Mouse (Mus musculus) liver, embryonic 13.5 days (tissue): Measurements from ENCODE around the gene Rin1. TPM values are rescaled to one million over a fixed set of nuclear protein-coding genes. Genes with fewer than 3 reads are reported as not detected.
A peak's percentile ranks its signal among the peaks of the same experiment; 100 is the strongest.
"Not testable (repeated sequence)": the region's sequence is repeated elsewhere in the genome, so short reads cannot be mapped to it uniquely, and the experiment has no call there.

Experiments used
- ATAC-seq: fragments of 200-750 bp; cut with Nextera tagmentation; 2 replicates; pipeline ENCODE4 v1.8.0; 2017; ENCODE audit warnings: low read depth, mild to moderate bottlenecking, moderate number of reproducible peaks, moderate library complexity
- DNase-seq: peaks from one replicate; pipeline ENCODE4 v3.0.0; 2022
- H3K27ac ChIP-seq: fragments of 300-500 bp; sonication (generic); 2 replicates; pipeline ENCODE4 v1.5.1; 2015; ENCODE audit warnings: moderate library complexity, mild to moderate bottlenecking, inconsistent platforms
- H3K27me3 ChIP-seq: fragments of 300-500 bp; sonication (generic); 2 replicates; pipeline ENCODE4 v1.6.1; 2015; ENCODE audit warnings: mild to moderate bottlenecking, inconsistent platforms
- H3K36me3 ChIP-seq: fragments of 300-500 bp; sonication (generic); 2 replicates; pipeline ENCODE4 v1.6.1; 2015; ENCODE audit warnings: mild to moderate bottlenecking, inconsistent platforms
- H3K4me1 ChIP-seq: fragments of 300-500 bp; sonication (generic); replicated peaks from 2 replicates; pipeline ENCODE4 v1.6.1; 2015; ENCODE audit warnings: inconsistent platforms
- H3K4me2 ChIP-seq: fragments of 300-500 bp; sonication (generic); 2 replicates; pipeline ENCODE4 v1.6.1; 2015; ENCODE audit warnings: inconsistent platforms, mild to moderate bottlenecking, moderate library complexity
- H3K4me3 ChIP-seq: fragments of 300-500 bp; sonication (generic); replicated peaks from 2 replicates; pipeline ENCODE4 v1.5.1; 2015; ENCODE audit warnings: mild to moderate bottlenecking, inconsistent platforms
- H3K9ac ChIP-seq: fragments of 300-500 bp; sonication (generic); 2 replicates; pipeline ENCODE4 v1.6.1; 2015; ENCODE audit warnings: mild to moderate bottlenecking, inconsistent platforms
- H3K9me3 ChIP-seq: fragments of 300-500 bp; sonication (generic); replicated peaks from 2 replicates; pipeline ENCODE4 v1.6.1; 2016; ENCODE audit warnings: inconsistent platforms
- WGBS: fragments of 180-500 bp; shearing (Covaris S2); methylation state at CpG from one replicate; pipeline ENCODE4 v1.1.7; 2015; ENCODE audit not compliant: insufficient replicate concordance; 5-methylcytosine and 5-hydroxymethylcytosine counted together
- polyA plus RNA-seq: library from polyadenylated mRNA; unstranded; fragments of >200 nt; fragmentation: Nextera tagmentation; extraction: Ambion mirVana; gene quantifications from 2 replicates; pipeline ENCODE4 v1.2.1, GENCODE M21; 2015

Gene Rin1
- polyA plus RNA-seq, result 0.33 and 0.36 TPM in 2 replicates

GRCm38 (mm10) chr19:5050047-5050905, at the start of gene Rin1:
Rin1 (plus strand) TSS chr19:5050481.
- H3K4me2 ChIP-seq, result peak within 1 kb of the TSS; percentile 27; the same call in 1 of the 2 replicates
- no peaks in the 10 kb centered on the region for H3K9me3 ChIP-seq
- H3K36me3 ChIP-seq, result peaks cover 41% of the 10 kb centered on the region
- H3K4me1 ChIP-seq, result peaks cover 9% of the 10 kb centered on the region
- no peak within 1 kb of the TSS for H3K27ac ChIP-seq
- H3K9ac ChIP-seq, result no peak within 1 kb of the TSS
- DNase-seq (no peak), ATAC-seq (peak; percentile 25; the same call in 1 of the 2 replicates)
- H3K4me3 ChIP-seq, result peak within 1 kb of the TSS; percentile 20
- peaks cover 49% of the 10 kb centered on the region for H3K27me3 ChIP-seq
- 23% methylated on average over 14 of the region's 14 CpGs for WGBS

- Histone ChIP-seq H3K36me3 (no peaks in the 10 kb centered on the region), H3K27ac (no peak overlapping the region), H3K27me3 (peaks cover 45% of the 10 kb centered on the region), H3K4me2 (peak overlapping the region; percentile 33), H3K9me3 (no peaks in the 10 kb centered on the region), H3K9ac (no peak overlapping the region), H3K4me3 (no peak overlapping the region), H3K4me1 (peaks cover 7% of the 10 kb centered on the region; the same call in 1 of the 2 replicates)
- ATAC-seq (no peak; the same call in 1 of the 2 replicates), DNase-seq (peak; percentile 45)
- WGBS, result 4% methylated on average over 39 of the region's 39 CpGs
These were observed 48.4 kb upstream of the Rin1 start for GRCm38 (mm10) chr19:5001666-5002406.

DNA sequence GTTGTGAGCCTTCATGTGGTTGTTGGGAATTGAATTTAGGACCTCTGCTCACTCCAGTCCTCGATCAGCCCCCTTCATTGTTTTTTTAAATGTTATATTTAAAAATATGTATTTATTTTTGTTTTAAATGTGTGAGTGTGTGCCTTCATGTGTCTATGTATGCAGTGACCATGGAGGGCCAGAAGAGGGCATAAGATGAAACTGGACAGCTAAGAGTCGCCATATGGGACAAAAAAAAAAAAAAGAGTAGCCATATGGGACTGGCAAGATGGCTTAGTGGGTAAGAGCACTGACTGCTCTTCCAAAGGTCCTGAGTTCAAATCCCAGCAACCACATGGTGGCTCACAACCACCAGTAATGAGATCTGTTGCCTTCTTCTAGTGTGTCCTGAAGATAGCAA, 46.6 kb upstream of the Rin1 start:
- not testable (repeated sequence) for DNase-seq, H3K4me2 ChIP-seq, H3K27ac ChIP-seq, H3K36me3 ChIP-seq, H3K4me1 ChIP-seq, H3K4me3 ChIP-seq, H3K9ac ChIP-seq, ATAC-seq, H3K9me3 ChIP-seq
- 20% methylated on average over 2 of the region's 2 CpGs for WGBS
- H3K27me3 ChIP-seq, result peaks cover 32% of the 10 kb centered on the region

GRCm38 (mm10) chr19:5004925-5005324, 45.4 kb upstream of the Rin1 start:
- Histone ChIP-seq H3K27ac (no peak overlapping the region), H3K4me1 (peaks cover 7% of the 10 kb centered on the region; the same call in 1 of the 2 replicates), H3K27me3 (peaks cover 24% of the 10 kb centered on the region), H3K4me2 (no peak overlapping the region), H3K9me3 (no peaks in the 10 kb centered on the region), H3K4me3 (no peak overlapping the region), H3K9ac (no peak overlapping the region), H3K36me3 (no peaks in the 10 kb centered on the region)
- ATAC-seq (no peak), DNase-seq (no peak)
- WGBS, result 43% methylated on average over 4 of the region's 4 CpGs

- H3K36me3 ChIP-seq, result no peaks in the 10 kb centered on the region
- 43% methylated on average over 8 of the region's 8 CpGs for WGBS
These were observed 37.1 kb upstream of the Rin1 start for GRCm38 (mm10) chr19:5013138-5013537.

GRCm38 (mm10) chr19:5014961-5015398, 35.3 kb upstream of the Rin1 start:
- no peaks in the 10 kb centered on the region for H3K9me3 ChIP-seq
- WGBS, result 14% methylated on average over 8 of the region's 8 CpGs
- H3K9ac ChIP-seq, result no peak overlapping the region
- H3K4me3 ChIP-seq, result no peak overlapping the region
- peaks cover 7% of the 10 kb centered on the region for H3K4me1 ChIP-seq
- DNase-seq (no peak), ATAC-seq (no peak)
- no peaks in the 10 kb centered on the region for H3K36me3 ChIP-seq
- peaks cover 7% of the 10 kb centered on the region; the same call in 1 of the 2 replicates for H3K27me3 ChIP-seq
- H3K4me2 ChIP-seq, result no peak overlapping the region
- no peak overlapping the region for H3K27ac ChIP-seq

More at GRCm38 (mm10) chr19:5013138-5013537, 37.1 kb upstream of the Rin1 start:
- DNase-seq (no peak), ATAC-seq (no peak)
- H3K27ac ChIP-seq, result no peak overlapping the region
- no peak overlapping the region for H3K4me3 ChIP-seq
- H3K9me3 ChIP-seq, result no peaks in the 10 kb centered on the region
- H3K9ac ChIP-seq, result no peak overlapping the region
- no peak overlapping the region for H3K4me2 ChIP-seq
- peaks cover 7% of the 10 kb centered on the region; the same call in 1 of the 2 replicates for H3K27me3 ChIP-seq
- H3K4me1 ChIP-seq, result peaks cover 7% of the 10 kb centered on the region

DNA sequence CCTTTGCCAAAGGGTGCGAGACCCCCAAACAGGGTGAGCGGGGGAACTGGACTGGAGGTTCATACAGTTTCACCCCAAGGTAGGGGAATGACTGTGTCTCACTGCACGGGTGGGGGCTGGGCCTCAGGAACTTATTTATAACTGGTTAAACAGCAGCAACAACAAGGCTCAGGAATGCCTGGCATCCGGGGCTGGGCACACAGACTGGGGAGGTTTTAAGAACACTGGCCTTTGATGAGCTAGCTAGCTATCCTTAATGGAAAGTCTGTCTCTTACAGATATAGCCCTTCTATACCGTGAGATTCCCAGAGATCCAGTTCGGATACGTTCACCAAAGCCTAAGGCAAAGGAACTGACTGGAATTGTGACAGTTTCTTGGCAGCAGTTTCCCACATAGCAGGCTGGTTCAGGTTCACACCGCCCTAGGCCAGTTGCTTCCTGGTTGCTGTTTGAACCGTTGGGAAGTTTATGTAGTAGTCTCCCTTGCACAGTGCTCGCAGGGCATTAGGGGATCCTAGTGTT, 34.0 kb upstream of the Rin1 start:
- peaks cover 7% of the 10 kb centered on the region for H3K4me1 ChIP-seq
- no peak overlapping the region for H3K4me2 ChIP-seq
- no peaks in the 10 kb centered on the region for H3K9me3 ChIP-seq
- H3K36me3 ChIP-seq, result no peaks in the 10 kb centered on the region
- H3K27me3 ChIP-seq, result peaks cover 7% of the 10 kb centered on the region; the same call in 1 of the 2 replicates
- no peak overlapping the region for H3K9ac ChIP-seq
- 36% methylated on average over 10 of the region's 10 CpGs for WGBS
- ATAC-seq, result no peak
- no peak for DNase-seq
- no peak overlapping the region for H3K4me3 ChIP-seq
- H3K27ac ChIP-seq, result no peak overlapping the region

DNA sequence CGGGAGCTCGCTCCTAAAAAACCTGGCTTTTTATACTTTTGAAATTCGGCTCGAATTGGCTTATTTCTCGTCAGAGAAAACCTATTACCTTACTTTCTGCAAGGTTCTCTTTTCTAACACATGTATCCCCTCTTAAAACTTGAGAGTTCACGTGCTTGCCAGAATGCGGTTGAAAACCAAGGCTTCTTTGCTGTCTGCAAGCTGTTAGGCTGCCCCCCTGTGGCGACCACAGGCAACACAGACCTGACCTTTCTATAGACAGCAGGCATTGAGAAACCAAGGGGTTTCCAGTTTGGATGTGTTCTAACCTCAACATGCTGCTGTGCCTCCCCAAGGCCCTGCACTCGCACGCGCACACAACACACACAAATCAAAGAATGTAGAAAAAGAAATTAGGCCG, 33.5 kb upstream of the Rin1 start:
- no peak overlapping the region for H3K4me3 ChIP-seq
- no peak overlapping the region for H3K27ac ChIP-seq
- H3K27me3 ChIP-seq, result peaks cover 7% of the 10 kb centered on the region; the same call in 1 of the 2 replicates
- DNase-seq (peak; percentile 60), ATAC-seq (no peak)
- H3K4me1 ChIP-seq, result peaks cover 7% of the 10 kb centered on the region
- WGBS, result 16% methylated on average over 12 of the region's 12 CpGs
- no peak overlapping the region for H3K4me2 ChIP-seq
- H3K36me3 ChIP-seq, result no peaks in the 10 kb centered on the region
- H3K9me3 ChIP-seq, result no peaks in the 10 kb centered on the region
- no peak overlapping the region for H3K9ac ChIP-seq

DNA sequence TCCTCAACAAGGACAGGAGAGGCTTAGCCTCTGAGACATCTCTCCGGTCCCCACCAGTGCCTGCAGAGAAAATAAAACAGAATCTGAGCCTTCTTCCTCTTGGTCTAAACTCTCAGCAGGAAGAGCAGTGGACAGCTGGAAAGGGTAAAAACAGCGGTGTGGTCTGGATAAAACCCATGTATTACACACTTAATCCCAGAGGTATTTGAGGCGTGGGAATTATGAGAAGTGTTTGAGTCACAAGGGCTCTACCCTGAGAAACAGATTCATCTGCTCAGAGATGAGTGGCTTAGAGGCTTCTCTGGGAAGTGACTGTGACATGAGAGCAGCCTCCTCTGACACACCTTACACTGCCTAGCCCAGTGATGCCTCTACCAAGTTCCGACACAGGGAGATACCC, 32.7 kb upstream of the Rin1 start:
- Histone ChIP-seq H3K4me3 (no peak overlapping the region), H3K9ac (no peak overlapping the region), H3K4me2 (no peak overlapping the region), H3K9me3 (no peaks in the 10 kb centered on the region), H3K27ac (no peak overlapping the region), H3K4me1 (peaks cover 7% of the 10 kb centered on the region), H3K27me3 (peaks cover 4% of the 10 kb centered on the region; the same call in 1 of the 2 replicates), H3K36me3 (no peaks in the 10 kb centered on the region)
- DNase-seq (no peak), ATAC-seq (no peak)
- 68% methylated on average over 4 of the region's 4 CpGs for whole genome bisulfite sequencing

GRCm38 (mm10) chr19:5018191-5018590, 32.1 kb upstream of the Rin1 start:
- Histone ChIP-seq H3K4me1 (peaks cover 10% of the 10 kb centered on the region), H3K9me3 (no peaks in the 10 kb centered on the region), H3K27me3 (no peaks in the 10 kb centered on the region), H3K36me3 (no peaks in the 10 kb centered on the region), H3K4me2 (no peak overlapping the region), H3K9ac (no peak overlapping the region), H3K4me3 (no peak overlapping the region), H3K27ac (no peak overlapping the region)
- DNase-seq (no peak), ATAC-seq (no peak)
- WGBS, result 67% methylated on average over 3 of the region's 3 CpGs

- Histone ChIP-seq H3K4me1 (peaks cover 22% of the 10 kb centered on the region), H3K9ac (no peak overlapping the region), H3K27ac (no peak overlapping the region), H3K27me3 (no peaks in the 10 kb centered on the region), H3K4me2 (no peak overlapping the region), H3K9me3 (no peaks in the 10 kb centered on the region), H3K36me3 (no peaks in the 10 kb centered on the region), H3K4me3 (no peak overlapping the region)
- no peak for DNase-seq
- no peak for ATAC-seq
- WGBS, result 73% methylated on average over 2 of the region's 2 CpGs
These were observed 28.9 kb upstream of the Rin1 start for GRCm38 (mm10) chr19:5021416-5021815.
